Mouse (Mus musculus) G1E (cell line): ENCODE measurements around the gene Frmpd3. TPM values are rescaled to one million over a fixed set of nuclear protein-coding genes. Genes with fewer than 3 reads are reported as not detected.

ENCODE experiments used
- ATAC-seq: 2 replicates; pipeline ENCODE4 v1.8.0; 2016; ENCODE audit warnings: mild to moderate bottlenecking; ENCODE audit not compliant: insufficient number of reproducible peaks, poor library complexity, low FRiP score, severe bottlenecking; ENCODE audit errors: extremely low read depth
- DNase-seq: peaks from one replicate; pipeline ENCODE4 v3.0.0; 2012; ENCODE audit warnings: low spot score
- H3K27me3 ChIP-seq: 2 replicates; pipeline ENCODE4 v1.6.1; 2012; ENCODE audit warnings: mild to moderate bottlenecking, low read length, inconsistent platforms; ENCODE audit not compliant: insufficient read depth
- H3K36me3 ChIP-seq: replicated peaks from 2 replicates; pipeline ENCODE3; 2012; ENCODE audit warnings: mild to moderate bottlenecking, inconsistent platforms
- H3K4me1 ChIP-seq: 2 replicates; pipeline ENCODE4 v1.6.1; 2012; ENCODE audit warnings: low read depth, low read length, inconsistent platforms, mixed read lengths; ENCODE audit not compliant: insufficient read depth
- H3K4me3 ChIP-seq: 2 replicates; pipeline ENCODE4 v1.5.1; 2012; ENCODE audit warnings: low read depth, mild to moderate bottlenecking, inconsistent platforms, low read length, moderate library complexity, mixed read lengths
- H3K9me3 ChIP-seq: replicated peaks from 2 replicates; pipeline ENCODE4 v1.6.1; 2012; ENCODE audit warnings: inconsistent platforms
- CTCF ChIP-seq: IDR thresholded peaks from 2 replicates; pipeline ENCODE4 v1.5.1; 2012; ENCODE audit warnings: low read depth, low read length, inconsistent platforms, mixed read lengths
- GATA1 ChIP-seq: IDR thresholded peaks from 2 replicates; pipeline ENCODE4 v1.6.1; 2012; ENCODE audit warnings: borderline replicate concordance, low read length, inconsistent platforms, mixed read lengths
- GATA2 ChIP-seq: IDR thresholded peaks from 2 replicates; pipeline ENCODE4 v1.6.1; 2012; ENCODE audit warnings: low read depth, low read length, inconsistent platforms, borderline replicate concordance
- POLR2AphosphoS5 ChIP-seq: IDR thresholded peaks from 2 replicates; pipeline ENCODE4 v1.6.1; 2012; ENCODE audit warnings: low read depth, low read length, inconsistent platforms; ENCODE audit not compliant: insufficient replicate concordance
- TAL1 ChIP-seq: conservative IDR thresholded peaks from 2 replicates; pipeline ENCODE4 v1.6.1; 2012; ENCODE audit warnings: low read depth, low read length, inconsistent platforms, mixed read lengths
- polyA plus RNA-seq: library from polyadenylated mRNA; stranded (reverse); fragments of >175 nt; gene quantifications from 2 replicates; pipeline ENCODE4 v1.2.3, GENCODE M21; 2012
- total RNA-seq, 2 experiments: library from RNA; stranded (forward) in 1 of 2; stranded (reverse) in 1 of 2; fragments of 200-1000 nt in 1 of 2; fragments of >200 nt in 1 of 2; fragmentation: Nextera tagmentation in 1 of 2; gene quantifications; 2 replicates each; pipeline ENCODE4 v1.2.3; 2014 to 2017

The Frmpd3 gene
- total and polyA plus RNA-seq, 3 experiments: 0.05 TPM; not detected in 2

DNA sequence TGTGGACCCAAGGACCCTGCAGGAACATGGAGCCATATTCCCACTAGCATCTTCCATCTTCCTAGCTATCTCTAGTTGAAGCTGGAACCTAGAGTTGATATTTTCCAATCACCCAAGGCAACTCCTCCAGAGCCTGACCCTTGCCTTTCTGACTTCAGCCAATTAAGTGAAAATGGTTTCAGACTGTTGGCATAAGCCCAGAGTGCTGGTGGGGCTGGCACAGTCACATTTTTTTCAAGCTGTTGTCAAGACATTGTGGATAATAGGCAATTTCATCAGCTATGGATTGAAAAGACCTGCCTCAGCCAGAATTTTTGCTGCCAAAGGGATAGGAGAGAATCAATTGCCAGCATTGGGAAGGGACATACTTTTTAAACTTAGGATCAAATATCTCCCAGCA, 95.8 kb downstream of the Frmpd3 start:
- TF ChIP-seq POLR2AphosphoS5: no peak
- TF ChIP-seq TAL1: no peak
- no peak for TF ChIP-seq GATA1
- no peak for TF ChIP-seq CTCF
- no peak for TF ChIP-seq GATA2
- ATAC-seq: no peak
- Histone ChIP-seq H3K4me1 (no peaks in the 10 kb centered on the region), H3K9me3 (no peaks in the 10 kb centered on the region), H3K4me3 (no peak overlapping the region), H3K36me3 (no peaks in the 10 kb centered on the region), H3K27me3 (peaks cover 8% of the 10 kb centered on the region; the same call in 1 of the 2 replicates)
- no peak for DNase-seq

DNA sequence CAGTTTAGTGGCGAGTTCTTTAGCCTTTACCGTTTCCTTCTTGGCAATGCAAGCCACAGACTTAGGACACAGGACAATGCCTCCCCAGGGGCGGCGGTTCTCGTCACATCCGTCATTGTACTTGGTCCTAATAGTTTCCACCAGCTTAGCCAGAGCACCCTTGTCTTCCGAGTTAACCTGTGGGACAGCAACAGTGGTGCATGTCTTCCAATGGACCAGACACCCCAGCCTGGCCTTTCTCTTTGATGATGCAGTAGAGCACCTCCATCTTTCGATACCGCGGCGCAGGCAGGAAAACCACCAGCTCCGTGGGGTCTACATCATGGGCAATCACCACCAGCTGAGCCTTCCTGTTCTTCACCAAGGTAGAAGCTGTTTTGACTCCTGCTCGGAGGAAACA, 103.5 kb downstream of the Frmpd3 start:
- no peaks in the 10 kb centered on the region for H3K9me3 ChIP-seq
- TF ChIP-seq GATA1: no peak
- TF ChIP-seq TAL1: no peak
- no peak for TF ChIP-seq POLR2AphosphoS5
- TF ChIP-seq CTCF: no peak
- no peak for TF ChIP-seq GATA2
- peaks cover 10% of the 10 kb centered on the region for H3K27me3 ChIP-seq
- no peak for ATAC-seq
- no peaks in the 10 kb centered on the region for H3K36me3 ChIP-seq
- H3K4me1 ChIP-seq: no peaks in the 10 kb centered on the region
- no peak for DNase-seq
- no peak overlapping the region for H3K4me3 ChIP-seq

DNA sequence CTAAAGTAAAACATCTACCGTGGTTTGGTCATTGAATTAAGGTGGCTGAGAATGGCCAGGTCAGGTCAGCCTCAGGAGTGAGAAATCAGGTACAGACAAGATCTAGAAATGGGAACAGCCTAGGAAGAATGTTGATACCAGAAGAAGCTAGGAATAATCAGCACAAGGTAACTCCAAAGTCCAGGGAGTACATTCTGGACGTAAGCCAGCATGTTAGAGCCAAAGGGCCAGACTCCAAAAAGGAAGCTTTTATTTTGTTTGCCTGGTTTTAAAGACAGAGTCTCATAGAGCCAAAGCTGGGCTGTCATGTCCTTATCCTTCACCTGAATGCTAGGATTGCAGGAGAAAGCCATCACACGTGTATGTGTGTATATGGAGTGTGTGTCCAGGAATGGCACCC, 108.0 kb downstream of the Frmpd3 start:
- H3K27me3 ChIP-seq: peaks cover 6% of the 10 kb centered on the region; the same call in 1 of the 2 replicates
- no peaks in the 10 kb centered on the region for H3K36me3 ChIP-seq
- DNase-seq (no peak), ATAC-seq (no peak)
- H3K4me3 ChIP-seq: no peak overlapping the region
- no peak for TF ChIP-seq POLR2AphosphoS5
- TF ChIP-seq CTCF: no peak
- TF ChIP-seq TAL1: no peak
- no peak for TF ChIP-seq GATA1
- no peak for TF ChIP-seq GATA2
- no peaks in the 10 kb centered on the region for H3K4me1 ChIP-seq
- H3K9me3 ChIP-seq: no peaks in the 10 kb centered on the region

DNA sequence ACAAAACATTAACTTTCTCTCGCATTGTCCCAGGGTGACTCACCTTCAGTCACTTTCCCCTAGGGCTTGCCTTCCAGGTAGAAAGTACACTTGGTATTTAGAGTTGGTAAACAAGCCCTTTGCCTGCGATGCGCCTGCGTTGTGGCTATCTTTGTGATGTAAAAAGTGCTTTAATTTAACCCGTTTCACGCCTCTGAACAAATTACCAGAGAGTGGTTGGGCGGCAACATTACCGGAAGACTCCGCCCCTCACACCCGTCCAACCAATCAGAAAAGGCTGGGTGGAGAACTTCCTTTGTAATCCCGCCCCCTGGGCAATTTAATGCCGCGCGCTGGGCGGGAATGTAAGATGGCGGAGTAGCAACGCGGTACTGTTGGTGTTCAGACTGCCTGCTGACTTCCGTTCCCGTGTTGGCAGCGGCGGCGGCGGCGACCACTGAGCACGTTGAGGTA, 114.2 kb downstream of the Frmpd3 start, which contains the start of gene Prps1:
Prps1 (plus strand) TSS at position 335 of the 453 bp plus-strand sequence.
- H3K4me3 ChIP-seq: peak within 1 kb of the TSS; percentile 81
- no peaks in the 10 kb centered on the region for H3K27me3 ChIP-seq
- ATAC-seq (peak; percentile 93), DNase-seq (peak; percentile 36)
- no peaks in the 10 kb centered on the region for H3K9me3 ChIP-seq
- TF ChIP-seq GATA1: no peak
- no peak for TF ChIP-seq TAL1
- TF ChIP-seq GATA2: no peak
- no peak for TF ChIP-seq CTCF
- no peak for TF ChIP-seq POLR2AphosphoS5
- H3K4me1 ChIP-seq: peaks cover 5% of the 10 kb centered on the region; the same call in 1 of the 2 replicates
- no peaks in the 10 kb centered on the region for H3K36me3 ChIP-seq

DNA sequence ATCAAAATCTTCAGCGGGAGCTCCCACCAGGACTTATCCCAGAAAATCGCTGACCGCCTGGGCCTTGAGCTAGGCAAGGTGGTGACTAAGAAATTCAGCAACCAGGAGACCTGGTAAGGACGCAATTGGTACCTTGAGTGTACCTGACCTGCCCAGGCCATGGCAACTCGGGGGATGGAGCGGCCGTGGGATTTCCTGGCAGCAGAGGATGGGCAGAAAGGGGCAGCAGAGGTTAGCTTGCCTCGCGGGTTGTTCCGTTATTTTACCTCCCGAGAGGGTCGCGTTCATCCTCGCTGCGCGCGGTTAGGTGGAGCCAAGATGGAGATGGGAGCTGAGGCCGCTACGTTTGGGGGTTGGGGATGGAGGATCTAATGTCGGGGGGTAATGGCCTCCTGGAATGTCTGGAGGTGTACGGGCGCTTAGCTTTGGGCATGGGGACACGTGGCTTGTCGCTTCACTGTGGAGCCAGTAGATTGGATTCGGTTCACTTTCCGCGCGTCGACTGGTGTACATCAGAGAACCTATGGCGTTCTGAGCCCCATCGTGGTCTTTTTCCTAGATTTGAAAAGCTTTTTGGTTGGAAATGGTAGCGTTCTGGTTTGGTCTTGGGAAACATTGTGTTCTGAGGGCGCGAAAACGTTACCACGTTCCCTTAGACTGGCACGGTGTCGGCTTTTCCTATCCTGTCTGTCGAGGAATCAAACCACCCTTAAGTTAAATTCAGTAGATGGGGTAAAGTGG, 114.9 kb downstream of the Frmpd3 start:
- H3K9me3 ChIP-seq: no peaks in the 10 kb centered on the region
- ATAC-seq: no peak
- no peak for TF ChIP-seq TAL1
- no peak for TF ChIP-seq CTCF
- no peak for TF ChIP-seq GATA2
- no peak for TF ChIP-seq GATA1
- TF ChIP-seq POLR2AphosphoS5: no peak
- peaks cover 5% of the 10 kb centered on the region; the same call in 1 of the 2 replicates for H3K4me1 ChIP-seq
- no peaks in the 10 kb centered on the region for H3K36me3 ChIP-seq
- no peak for DNase-seq
- peak overlapping the region; percentile 81 for H3K4me3 ChIP-seq
- no peaks in the 10 kb centered on the region for H3K27me3 ChIP-seq

DNA sequence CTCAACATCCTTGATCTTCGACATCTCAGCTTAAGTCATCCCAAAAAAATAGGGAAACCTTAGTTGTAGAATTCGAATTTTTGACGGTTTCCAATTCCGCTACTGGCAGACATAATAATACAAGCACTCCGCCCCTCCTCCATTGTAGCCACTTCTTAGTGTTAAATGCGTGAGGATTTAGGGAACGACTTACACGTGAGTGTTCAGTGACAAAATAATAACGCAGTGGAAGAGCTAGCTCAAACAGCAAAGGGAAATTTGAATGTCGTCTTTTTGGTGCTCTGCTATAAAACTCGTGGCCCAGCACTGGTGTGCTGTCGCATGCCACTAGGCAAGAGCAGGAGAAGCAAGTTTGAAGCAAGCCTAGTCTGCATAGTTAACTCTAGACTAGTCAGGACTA, 115.4 kb downstream of the Frmpd3 start:
- ATAC-seq (no peak), DNase-seq (no peak)
- no peaks in the 10 kb centered on the region for H3K27me3 ChIP-seq
- no peaks in the 10 kb centered on the region for H3K9me3 ChIP-seq
- TF ChIP-seq TAL1 (no peak), GATA1 (no peak), GATA2 (no peak), CTCF (no peak), POLR2AphosphoS5 (no peak)
- peak overlapping the region; percentile 81 for H3K4me3 ChIP-seq
- H3K36me3 ChIP-seq: no peaks in the 10 kb centered on the region
- H3K4me1 ChIP-seq: peaks cover 5% of the 10 kb centered on the region; the same call in 1 of the 2 replicates
